Mouse (Mus musculus) heart, adult 8-10 months (tissue): Measurements from ENCODE around the gene Defb23. TPM values are rescaled to one million over a fixed set of nuclear protein-coding genes. Genes with fewer than 3 reads are reported as not detected.
"Not testable (repeated sequence)": the region's sequence is repeated elsewhere in the genome, so short reads cannot be mapped to it uniquely, and the experiment has no call there.

ENCODE experiments used
- DNase-seq: peaks from one replicate; pipeline ENCODE4 v3.0.0; 2022; ENCODE audit warnings: low spot score
- total RNA-seq, 4 experiments: library from RNA; stranded (reverse); gene quantifications; 2 replicates each; pipeline ENCODE4 v1.2.4; 2022

Defb23 gene
- total RNA-seq, 4 experiments from 2014 or later: not detected

DNA sequence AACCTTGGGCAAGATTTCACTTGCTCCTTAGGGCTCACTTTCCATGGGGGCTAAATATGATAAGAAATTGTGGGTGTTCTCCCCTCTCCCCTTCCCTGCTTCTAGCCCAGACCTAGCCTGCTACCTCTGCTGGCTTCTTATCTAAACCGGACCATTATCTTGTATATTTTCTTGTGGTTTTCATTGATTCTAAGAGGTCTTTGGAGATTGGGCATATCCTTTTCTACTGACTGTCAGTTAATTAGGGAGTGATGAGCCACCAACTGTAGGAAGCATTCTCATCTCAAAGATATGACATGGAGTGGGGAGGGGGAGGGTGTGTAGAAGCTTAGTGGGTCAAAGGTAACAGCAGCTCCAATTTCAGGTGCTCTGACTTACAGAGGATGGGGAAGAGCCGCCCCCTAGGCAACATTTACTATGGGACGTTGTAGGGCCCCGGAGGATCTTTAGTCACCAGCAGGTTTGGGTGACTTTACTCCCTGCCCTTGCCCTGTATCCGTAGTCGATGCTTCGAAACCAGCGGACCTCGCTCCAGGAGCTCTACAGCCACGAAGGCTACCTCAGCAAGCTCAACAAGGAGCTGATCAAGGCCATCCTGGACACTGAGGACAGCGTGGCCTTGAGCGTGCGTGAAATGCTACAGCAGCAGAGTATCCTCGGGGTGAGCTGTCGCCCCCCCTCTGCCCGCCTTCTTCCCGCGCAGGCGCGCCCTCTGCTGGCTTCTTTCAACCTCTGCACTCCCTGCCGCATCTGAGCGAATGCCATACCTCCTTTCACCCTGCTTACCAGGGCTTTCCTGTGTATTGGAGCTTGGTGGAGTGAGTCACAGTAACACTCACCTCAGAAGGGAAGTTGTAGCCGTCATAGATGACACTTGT, 27.2 kb downstream of the Defb23 start:
- peak; percentile 74 for DNase-seq

DNA sequence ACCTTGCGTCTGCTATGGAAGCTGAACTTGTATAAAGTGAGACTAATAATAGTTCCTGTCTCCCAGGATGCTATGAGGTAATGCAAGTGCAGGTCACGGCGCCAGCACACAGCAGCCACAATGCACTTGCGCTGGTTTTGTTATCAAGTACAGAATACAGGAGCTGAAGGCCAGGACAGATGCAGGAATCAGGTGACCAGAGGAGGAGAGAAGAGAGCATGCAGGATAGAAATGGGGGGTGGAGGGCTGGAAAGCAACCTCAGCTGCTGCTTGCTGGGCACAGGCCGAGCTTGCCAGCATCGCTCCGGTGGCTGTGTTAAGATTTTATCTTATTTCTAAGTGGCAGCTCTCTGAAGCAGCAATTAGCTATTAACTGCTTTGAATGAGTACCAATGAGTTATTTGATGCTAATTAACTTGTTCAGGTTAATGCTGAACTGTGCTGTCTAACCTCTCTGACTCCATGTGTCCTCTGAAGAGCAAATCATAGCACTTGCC, 28.0 kb downstream of the Defb23 start:
- peak; percentile 24 for DNase-seq

- not testable (repeated sequence) for DNase-seq
Observed at GRCm38 (mm10) chr2:152428481-152428880, 35.9 kb downstream of the Defb23 start.

GRCm38 (mm10) chr2:152427493-152427892, 36.9 kb downstream of the Defb23 start:
- DNase-seq: no peak

GRCm38 (mm10) chr2:152415786-152416185, 48.6 kb downstream of the Defb23 start:
- DNase-seq: no peak

- no peak for DNase-seq
Observed at GRCm38 (mm10) chr2:152415287-152415686, 49.1 kb downstream of the Defb23 start, which contains the start of gene 6820408C15Rik. Gene 6820408C15Rik, plus strand, starts transcription at chr2:152415587.

- DNase-seq: peak; percentile 81
Observed at GRCm38 (mm10) chr2:152414591-152415165, 49.7 kb downstream of the Defb23 start, which contains the start of gene Zcchc3. Gene Zcchc3, minus strand, starts transcription at chr2:152415027.

GRCm38 (mm10) chr2:152413765-152414584, 50.4 kb downstream of the Defb23 start:
- DNase-seq: no peak

DNA sequence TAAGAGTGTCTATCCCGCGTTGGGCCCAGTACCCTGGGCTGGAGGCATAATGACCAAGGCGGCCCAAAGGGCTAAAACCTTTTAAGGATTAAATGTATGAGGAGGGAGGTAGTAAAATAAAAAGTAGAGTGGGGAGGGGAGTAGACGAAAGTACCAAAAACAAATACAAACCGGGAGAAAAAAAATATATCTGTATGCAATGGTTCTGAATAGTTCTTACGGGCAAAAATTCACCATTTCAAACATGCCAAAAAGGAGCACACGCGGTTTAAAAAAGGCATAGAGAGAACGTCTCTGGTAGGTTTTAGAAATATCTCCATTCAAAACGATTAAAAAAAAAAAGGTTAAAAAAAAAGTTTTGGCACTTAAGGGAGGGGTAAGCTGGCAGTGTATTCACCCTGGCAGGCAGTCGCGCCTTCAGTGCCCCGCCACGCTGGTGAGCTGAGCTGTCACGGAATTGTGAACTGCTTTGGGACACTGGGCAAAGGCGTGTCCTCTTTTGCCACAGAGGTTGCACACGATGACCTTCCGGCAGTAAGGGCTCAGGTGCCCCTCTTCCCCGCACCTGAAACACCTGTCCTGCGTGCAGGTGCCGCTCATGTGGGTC, 51.2 kb downstream of the Defb23 start:
- no peak for DNase-seq

DNA sequence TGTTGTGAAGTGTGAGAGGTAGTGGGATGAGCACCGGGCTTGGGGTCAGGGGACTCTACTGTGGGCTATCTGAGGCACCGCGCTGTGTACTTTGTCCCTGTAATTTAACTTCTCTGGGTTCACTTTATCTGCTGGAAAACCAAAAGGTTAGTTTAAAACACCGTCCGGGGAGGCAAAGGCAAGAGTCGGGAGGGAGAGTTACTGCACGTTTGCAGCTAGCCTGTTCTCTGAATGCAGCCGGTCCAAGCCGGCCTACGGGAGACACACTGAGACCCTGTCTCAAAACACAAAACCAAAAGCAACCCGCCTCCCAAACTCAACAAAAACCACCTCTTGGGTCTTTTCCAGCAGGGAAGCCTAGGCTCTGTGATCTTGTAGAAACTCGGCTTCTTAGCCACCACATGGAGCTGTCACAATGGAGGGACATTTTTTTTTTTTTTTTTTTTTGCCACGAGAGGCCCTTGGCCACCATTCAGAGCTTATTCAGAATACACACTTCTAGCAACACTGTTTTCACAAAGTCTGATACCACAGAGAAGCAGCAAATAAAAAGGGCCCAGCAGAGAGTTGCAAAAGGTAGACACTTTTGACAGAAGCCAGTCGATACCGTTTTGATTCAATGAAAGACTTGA, 51.8 kb downstream of the Defb23 start:
- DNase-seq: no peak

DNA sequence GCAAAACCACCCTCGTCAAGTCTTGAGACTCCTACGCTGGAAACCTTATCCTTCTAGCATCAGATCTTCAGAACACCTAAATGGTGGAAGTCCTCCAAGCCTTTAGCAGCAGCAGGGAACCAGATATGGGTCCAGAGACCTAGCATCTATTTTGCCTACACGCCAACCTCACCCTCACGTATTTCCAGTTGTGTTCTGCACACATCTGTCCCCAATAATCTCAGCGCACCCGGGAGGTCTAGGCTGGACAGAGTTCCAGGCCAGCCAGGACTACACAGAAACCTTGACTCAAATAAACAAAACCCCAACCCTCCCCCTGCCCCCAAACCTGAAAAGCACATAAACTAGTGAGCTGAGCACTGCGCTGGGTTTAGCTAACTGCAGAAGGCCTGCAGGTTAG, 52.9 kb downstream of the Defb23 start:
- DNase-seq: no peak

GRCm38 (mm10) chr2:152410971-152411371, 53.4 kb downstream of the Defb23 start:
- no peak for DNase-seq

- DNase-seq: no peak
Observed at GRCm38 (mm10) chr2:152409781-152410180, 54.6 kb downstream of the Defb23 start.

Other genes starting within 250 kb of the Defb23 start
- gene Csnk2a1, start 237.8 kb downstream of the Defb23 start, total RNA-seq: 100 to 1,000 TPM in 2 of 4 experiments, 10 to 100 TPM in 2; 92.9 to 115 (median 101) TPM
- 10 to 100 TPM; 37.1 to 41.9 (median 37.5) TPM for gene Tbc1d20, start 170.8 kb downstream of the Defb23 start, total RNA-seq
- gene Rbck1, start 132.0 kb downstream of the Defb23 start, total RNA-seq: 10 to 100 TPM; 36.1 to 51.7 (median 47.6) TPM
- gene Trib3, start 120.6 kb downstream of the Defb23 start, total RNA-seq: 1 to 10 TPM; 3.3 to 4.2 (median 4.1) TPM
- gene Nrsn2, start 88.0 kb downstream of the Defb23 start, total RNA-seq: not detected
- gene Sox12, start 66.6 kb downstream of the Defb23 start, total RNA-seq: 1 to 10 TPM; 5.5 to 8.5 (median 7.0) TPM
- 1 to 10 TPM; 5.8 to 7.6 (median 6.4) TPM for gene Zcchc3, start 49.6 kb downstream of the Defb23 start, total RNA-seq
- 1 to 10 TPM; 1.5 to 2.9 (median 2.3) TPM for gene 6820408C15Rik, start 49.0 kb downstream of the Defb23 start, total RNA-seq
- not detected for gene Defb20, start 12.4 kb upstream of the Defb23 start, total RNA-seq
- not detected for gene Defb22, start 25.5 kb upstream of the Defb23 start, total RNA-seq
- gene Defb26, start 47.1 kb upstream of the Defb23 start, total RNA-seq: not detected
- gene Defb28, start 53.6 kb upstream of the Defb23 start, total RNA-seq: not detected
- gene Defb29, start 75.5 kb upstream of the Defb23 start, total RNA-seq: not detected
- not detected for gene Gm17416, start 104.7 kb upstream of the Defb23 start, total RNA-seq
- not detected for gene Defb21, start 108.1 kb upstream of the Defb23 start, total RNA-seq
- under 1 TPM in 1 of 4 experiments, not detected in 3; 0.81 TPM for gene Defb19, start 115.7 kb upstream of the Defb23 start, total RNA-seq
- gene Defb45, start 134.8 kb upstream of the Defb23 start, total RNA-seq: not detected
- gene Defb36, start 139.7 kb upstream of the Defb23 start, total RNA-seq: not detected
- gene Defb25, start 158.4 kb upstream of the Defb23 start, total RNA-seq: not detected
- gene Rem1, start 162.3 kb upstream of the Defb23 start, total RNA-seq: 1 to 10 TPM; 5.1 to 5.6 (median 5.2) TPM
- 10 to 100 TPM; 34.4 to 36.3 (median 35.1) TPM for gene H13, start 204.8 kb upstream of the Defb23 start, total RNA-seq
- gene Mcts2, start 222.4 kb upstream of the Defb23 start, total RNA-seq: 10 to 100 TPM; 15.0 to 19.6 (median 16.6) TPM